Mouse (Mus musculus) adrenal gland, adult 18-20 months (tissue): ENCODE results near the gene Cacng7. TPM values are rescaled to one million over a fixed set of nuclear protein-coding genes. Genes with fewer than 3 reads are reported as not detected.
"Not testable (repeated sequence)": the region's sequence is repeated elsewhere in the genome, so short reads cannot be mapped to it uniquely, and the experiment has no call there.

Source experiments
- DNase-seq, 2 experiments: peaks; one replicate each; pipeline ENCODE4 v3.0.0; 2021 to 2022; ENCODE audit warnings: low spot score in 2 of 2
- long read RNA-seq, 2 experiments: library from polyadenylated mRNA; stranded (forward); transcript quantifications; one replicate each; pipeline ENCODE4 v2.0.0; 2021
- total RNA-seq, 2 experiments: library from RNA; stranded (reverse); gene quantifications; 1 replicate in 1 of 2; 2 replicates in 1 of 2; pipeline ENCODE4 v1.2.3; 2021

Cacng7 gene
- 10 to 100 TPM in 1 of 2 experiments, 1 to 10 TPM in 1; 8.9 to 16.6 TPM for total RNA-seq
- long read RNA-seq, experiment 1, partial matches to known transcripts, result 0 of 1 reads
- long read RNA-seq, experiment 1, other reads (novel, unspliced or antisense), result 1 of 1 reads
- long read RNA-seq, experiment 2, partial matches to known transcripts, result 0 of 1 reads
- long read RNA-seq, experiment 2, other reads (novel, unspliced or antisense), result 1 of 1 reads

GRCm38 (mm10) chr7:3332619-3333521 is at the start of gene Cacng7:
Gene Cacng7, plus strand, starts transcription at chr7:3332955.
- DNase-seq, result no peak

GRCm38 (mm10) chr7:3283081-3283875 is 49.5 kb upstream of the Cacng7 start:
- DNase-seq, result no peak

- no peak for DNase-seq
These were observed 48.2 kb upstream of the Cacng7 start for GRCm38 (mm10) chr7:3284604-3285003.

GRCm38 (mm10) chr7:3286036-3286435 is 46.7 kb upstream of the Cacng7 start:
- no peak for DNase-seq

GRCm38 (mm10) chr7:3287186-3287585 is 45.6 kb upstream of the Cacng7 start:
- no peak for DNase-seq

- peak; percentile 79 for DNase-seq
These were observed 43.5 kb upstream of the Cacng7 start, which contains the start of the genes Myadm and Prkcg for GRCm38 (mm10) chr7:3288976-3289970. Gene Myadm, plus strand, starts transcription at chr7:3289080. Gene Prkcg, plus strand, starts transcription at chr7:3289179.

- peak; percentile 87 to 88 for DNase-seq
These were observed 42.3 kb upstream of the Cacng7 start for GRCm38 (mm10) chr7:3290257-3291033.

- no peak for DNase-seq
These were observed 41.6 kb upstream of the Cacng7 start for GRCm38 (mm10) chr7:3291197-3291596.

GRCm38 (mm10) chr7:3291764-3292163 is 41.0 kb upstream of the Cacng7 start:
- DNase-seq, result no peak

- not testable (repeated sequence) for DNase-seq
These were observed 40.5 kb upstream of the Cacng7 start for GRCm38 (mm10) chr7:3292271-3292670.

- peak; percentile 80 to 83 for DNase-seq
These were observed 40.0 kb upstream of the Cacng7 start for GRCm38 (mm10) chr7:3292791-3293190.

GRCm38 (mm10) chr7:3294794-3295193 is 38.0 kb upstream of the Cacng7 start:
- DNase-seq, result no peak

- no peak for DNase-seq
These were observed 37.2 kb upstream of the Cacng7 start for GRCm38 (mm10) chr7:3295321-3296110.

GRCm38 (mm10) chr7:3296711-3297110 is 36.0 kb upstream of the Cacng7 start:
- DNase-seq, result no peak

- no peak for DNase-seq
These were observed 32.7 kb upstream of the Cacng7 start for GRCm38 (mm10) chr7:3299941-3300617.

GRCm38 (mm10) chr7:3300891-3301627 is 31.7 kb upstream of the Cacng7 start:
- no peak for DNase-seq
